Mouse (Mus musculus) heart, adult 2 months (tissue): ENCODE data around the gene Lmbrd2.

Source experiments
- CTCF ChIP-seq: fragments of 200-600 bp; IDR thresholded peaks from 2 replicates; pipeline ENCODE4 v1.8.1; 2022; ENCODE audit warnings: antibody characterized with exemption, mild to moderate bottlenecking, moderate library complexity
- POLR2A ChIP-seq: fragments of 200-500 bp; IDR thresholded peaks from 2 replicates; pipeline ENCODE4 v1.6.1; 2011; ENCODE audit warnings: mild to moderate bottlenecking, low read depth, low read length, control low read depth; ENCODE audit not compliant: insufficient read depth

DNA sequence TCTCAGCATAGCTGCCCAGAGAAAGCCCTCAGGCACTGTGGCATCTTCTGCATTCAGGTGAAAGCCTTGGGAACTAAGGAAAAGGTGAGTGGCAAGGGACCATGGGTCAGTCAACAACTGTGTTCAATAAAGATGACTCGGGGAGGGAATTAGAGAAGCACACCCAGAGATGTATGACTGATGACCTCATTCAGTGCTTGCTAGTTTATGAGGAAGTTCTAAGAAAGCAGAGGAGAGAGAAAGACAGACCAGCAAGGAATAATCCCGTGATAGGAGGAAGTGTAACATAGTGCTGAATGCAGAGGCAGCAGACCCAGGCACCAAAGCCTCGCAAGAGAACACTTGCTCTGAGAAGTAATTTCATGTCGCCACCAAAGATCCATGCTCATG, 8.9 kb upstream of the Lmbrd2 start:
- no peak for TF ChIP-seq POLR2A
- TF ChIP-seq CTCF: no peak
